Mouse (Mus musculus) heart, postnatal 25 days (tissue): ENCODE data around the gene Nab1. TPM values are rescaled to one million over a fixed set of nuclear protein-coding genes. Genes with fewer than 3 reads are reported as not detected.

Experiments
- DNase-seq: peaks from one replicate; pipeline ENCODE4 v3.0.0; 2022; ENCODE audit warnings: low spot score
- intact Hi-C: fragments of 180-260 bp; cut with DNase I; formaldehyde crosslinking; loops from one replicate; pipeline ENCODE4 v1.15.1; 2025
- total RNA-seq, 2 experiments: library from RNA; stranded (reverse); gene quantifications; 2 replicates each; pipeline ENCODE4 v1.2.3; 2021

Nab1 gene
- total RNA-seq, 2 experiments from 2014 or later: 21.7 to 24.1 TPM

DNA sequence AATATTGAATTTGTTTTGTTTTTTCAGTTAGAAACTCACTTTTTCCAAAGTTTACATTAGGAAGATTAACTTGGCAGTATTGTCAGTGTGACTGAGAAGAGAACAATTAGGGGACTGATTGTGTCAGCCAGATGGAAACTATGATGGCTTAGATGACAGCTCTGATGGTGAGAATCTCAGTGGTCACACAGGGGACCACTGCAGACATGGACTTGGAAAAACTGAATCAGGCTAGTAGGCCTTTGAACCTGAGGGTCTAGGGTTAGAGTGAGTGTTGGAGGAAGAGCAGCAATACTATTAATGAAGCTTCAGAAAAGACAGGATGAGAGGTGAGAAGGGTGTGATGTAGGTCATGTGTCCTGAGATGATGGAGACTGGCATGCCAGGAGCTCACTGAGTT is 78.9 kb downstream of the Nab1 start:
- no peak for DNase-seq
- intact Hi-C loops: no loop called here

DNA sequence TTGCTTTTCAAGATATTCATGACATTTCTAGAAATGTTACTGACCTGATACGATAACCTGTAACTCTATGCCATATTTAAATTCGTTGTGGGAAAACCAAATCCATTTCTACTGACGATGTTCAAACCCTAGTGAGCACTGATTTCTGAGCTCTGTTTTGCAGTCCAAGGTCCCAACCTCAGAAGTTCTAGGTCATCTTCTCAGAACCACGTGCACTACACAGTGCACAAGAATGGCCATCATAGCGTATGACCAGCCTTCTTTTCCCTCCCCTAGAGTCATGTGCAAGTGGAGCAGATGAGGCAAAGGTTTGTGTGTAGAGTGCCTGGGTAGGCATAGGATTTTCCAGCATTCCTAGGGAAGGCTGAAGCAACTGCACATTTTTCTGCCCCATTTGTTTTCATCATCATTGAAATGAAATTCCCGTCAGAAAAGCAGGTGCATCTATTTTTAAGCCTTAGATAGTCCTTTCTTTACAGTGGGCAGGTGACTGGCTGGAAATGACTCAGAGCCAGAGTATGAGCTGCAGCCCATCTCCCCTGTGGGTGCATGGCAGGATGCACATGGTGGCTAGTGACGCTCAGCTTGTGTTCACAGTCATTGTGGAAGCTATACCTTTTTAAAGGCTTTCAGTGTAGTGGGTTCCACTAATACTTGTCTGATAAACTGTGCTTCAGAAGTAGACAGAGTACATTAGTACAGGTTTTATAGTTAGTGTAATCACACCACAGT is 81.2 kb downstream of the Nab1 start:
- no peak for DNase-seq
- intact Hi-C loops: no loop called here

Other genes starting within 250 kb of the Nab1 start
- 1 to 10 TPM in 1 of 2 experiments, under 1 TPM in 1; 0.92 to 1.2 TPM for gene Nemp2, start 130.0 kb upstream of the Nab1 start, total RNA-seq
- 10 to 100 TPM; 15.1 to 19.1 TPM for gene Mfsd6, start 226.8 kb upstream of the Nab1 start, total RNA-seq